Mouse (Mus musculus) c-Kit-positive CD71-negative TER-119-negative erythroid progenitor cells, embryonic 14.5 days (primary cell): ENCODE data around the gene Tescl.

ENCODE experiments used
- DNase-seq: peaks from one replicate; pipeline ENCODE4 v3.0.0-alpha.2; 2013; ENCODE audit warnings: low read depth

The Tescl gene

GRCm38 (mm10) chr7:24299823-24300481, 33.8 kb downstream of the Tescl start:
- no peak for DNase-seq

GRCm38 (mm10) chr7:24298973-24299708, 34.6 kb downstream of the Tescl start:
- peak; percentile 82 for DNase-seq

GRCm38 (mm10) chr7:24298635-24298972, 35.1 kb downstream of the Tescl start:
- no peak for DNase-seq

- DNase-seq: no peak
Observed at GRCm38 (mm10) chr7:24297361-24298095, 36.2 kb downstream of the Tescl start.

- DNase-seq: no peak
Observed at GRCm38 (mm10) chr7:24296386-24296785, 37.4 kb downstream of the Tescl start.

- no peak for DNase-seq
Observed at GRCm38 (mm10) chr7:24295376-24295775, 38.4 kb downstream of the Tescl start.

- no peak for DNase-seq
Observed at GRCm38 (mm10) chr7:24294763-24295162, 39.0 kb downstream of the Tescl start.

- no peak for DNase-seq
Observed at GRCm38 (mm10) chr7:24293061-24293851, 40.5 kb downstream of the Tescl start.

- DNase-seq: no peak
Observed at GRCm38 (mm10) chr7:24291387-24292090, 42.2 kb downstream of the Tescl start.

- DNase-seq: no peak
Observed at GRCm38 (mm10) chr7:24290106-24290693, 43.5 kb downstream of the Tescl start.

GRCm38 (mm10) chr7:24288512-24288911, 45.2 kb downstream of the Tescl start:
- DNase-seq: no peak

GRCm38 (mm10) chr7:24287670-24288069, 46.1 kb downstream of the Tescl start:
- peak; percentile 22 for DNase-seq

- no peak for DNase-seq
Observed at GRCm38 (mm10) chr7:24286916-24287315, 46.8 kb downstream of the Tescl start.

- DNase-seq: no peak
Observed at GRCm38 (mm10) chr7:24286090-24286489, 47.6 kb downstream of the Tescl start.
